Mouse (Mus musculus) brain, embryonic 14.5 days (tissue): Measurements from ENCODE around the gene Pofut2.

Source experiments
- CTCF ChIP-seq: fragments of 200-500 bp; IDR thresholded peaks from 2 replicates; pipeline ENCODE4 v1.5.1; 2012; ENCODE audit warnings: inconsistent platforms, mild to moderate bottlenecking, moderate library complexity, borderline replicate concordance; ENCODE audit not compliant: insufficient read depth, insufficient read length; ENCODE audit errors: extremely low read depth
- POLR2A ChIP-seq: fragments of 200-500 bp; IDR thresholded peaks from 2 replicates; pipeline ENCODE4 v1.6.1; 2012; ENCODE audit warnings: mild to moderate bottlenecking, inconsistent platforms, borderline replicate concordance; ENCODE audit not compliant: poor library complexity, insufficient read depth, insufficient read length, severe bottlenecking; ENCODE audit errors: extremely low read depth

DNA sequence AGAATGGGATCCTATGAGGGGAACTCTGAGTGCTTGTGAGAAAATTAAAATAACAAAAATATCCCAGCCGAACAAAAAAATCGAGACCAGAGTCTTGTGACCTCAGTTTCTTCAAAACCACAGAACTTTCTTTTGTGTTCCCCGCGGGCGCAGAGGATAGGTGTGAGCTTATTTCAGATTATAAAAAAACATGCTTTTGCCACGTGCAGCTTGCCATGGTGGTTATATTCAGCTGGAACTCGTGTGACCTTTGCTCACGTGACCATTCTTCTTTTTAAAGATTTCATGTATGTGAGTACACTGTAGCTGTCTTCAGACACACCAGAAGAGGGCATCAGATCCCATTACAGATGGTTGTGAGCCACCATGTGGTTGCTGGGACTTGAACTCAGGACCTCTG, 30.5 kb downstream of the Pofut2 start:
- TF ChIP-seq CTCF = no peak
- no peak for TF ChIP-seq POLR2A
